Mouse (Mus musculus): ENCODE data around the gene Rsg1. TPM values are rescaled to one million over a fixed set of nuclear protein-coding genes. Genes with fewer than 3 reads are reported as not detected.

Rsg1 gene
- polyA plus RNA-seq, 3 experiments from 2014 or later, result 1.7 to 6.1 (median 3.3) TPM

GRCm38 (mm10) chr4:141213342-141213741 lies 414 bp upstream of the Rsg1 start:
- ATAC-seq, result no peak

GRCm38 (mm10) chr4:141214337-141214851 lies 638 bp downstream of the Rsg1 start:
- ATAC-seq, result peak; percentile 67

- ATAC-seq, result no peak
Observed at GRCm38 (mm10) chr4:141219583-141220213, 5.9 kb downstream of the Rsg1 start.

- ATAC-seq, result no peak
Observed at GRCm38 (mm10) chr4:141221848-141222247, 8.1 kb downstream of the Rsg1 start.

GRCm38 (mm10) chr4:141222752-141223151 lies 9.0 kb downstream of the Rsg1 start:
- ATAC-seq, result no peak

- no peak for ATAC-seq
Observed at GRCm38 (mm10) chr4:141228687-141229086, 14.9 kb downstream of the Rsg1 start.

- ATAC-seq, result no peak
Observed at GRCm38 (mm10) chr4:141233196-141233595, 19.4 kb downstream of the Rsg1 start.

GRCm38 (mm10) chr4:141235537-141236111 lies 21.9 kb downstream of the Rsg1 start:
- no peak for ATAC-seq

- no peak for ATAC-seq
Observed at GRCm38 (mm10) chr4:141236856-141237255, 23.1 kb downstream of the Rsg1 start.

- ATAC-seq, result peak; percentile 66
Observed at GRCm38 (mm10) chr4:141238492-141239387, 25.0 kb downstream of the Rsg1 start.

GRCm38 (mm10) chr4:141239388-141240125 lies 25.8 kb downstream of the Rsg1 start, which contains the start of gene Arhgef19:
Gene Arhgef19, plus strand, starts transcription at chr4:141239499.
- ATAC-seq, result peak; percentile 93

- ATAC-seq, result no peak
Observed at GRCm38 (mm10) chr4:141240617-141241016, 26.9 kb downstream of the Rsg1 start.

GRCm38 (mm10) chr4:141241861-141242260 lies 28.1 kb downstream of the Rsg1 start:
- ATAC-seq, result no peak

- no peak for ATAC-seq
Observed at GRCm38 (mm10) chr4:141242651-141243241, 29.0 kb downstream of the Rsg1 start.

- ATAC-seq, result no peak
Observed at GRCm38 (mm10) chr4:141243636-141244035, 29.9 kb downstream of the Rsg1 start.

- no peak for ATAC-seq
Observed at GRCm38 (mm10) chr4:141244401-141244800, 30.6 kb downstream of the Rsg1 start.

- ATAC-seq, result no peak
Observed at GRCm38 (mm10) chr4:141244931-141245425, 31.2 kb downstream of the Rsg1 start.

GRCm38 (mm10) chr4:141246089-141246997 lies 32.6 kb downstream of the Rsg1 start:
- ATAC-seq, result no peak

- no peak for ATAC-seq
Observed at GRCm38 (mm10) chr4:141246998-141247350, 33.2 kb downstream of the Rsg1 start.

- no peak for ATAC-seq
Observed at GRCm38 (mm10) chr4:141247776-141248613, 34.2 kb downstream of the Rsg1 start.
